Mouse (Mus musculus) liver, adult 10 weeks (tissue): ENCODE measurements around the gene Dad1. TPM values are rescaled to one million over a fixed set of nuclear protein-coding genes. Genes with fewer than 3 reads are reported as not detected.

ENCODE experiments used
- polyA plus RNA-seq: library from polyadenylated mRNA; stranded (reverse); fragments of 350-450 nt; fragmentation: Illumina TruSeq; extraction: RNeasy Lipid Tissue Mini Kit (QIAGEN cat#74804); gene quantifications from one replicate; pipeline ENCODE4 v1.2.3, GENCODE M21; 2014; ENCODE audit warnings: low read depth, low replicate concordance

Dad1 gene
- polyA plus RNA-seq, result 11.7 TPM

GRCm38 (mm10) chr14:54253741-54254291 lies at the start of gene Dad1, which contains the start of gene Abhd4:
Dad1 (minus strand) TSS chr14:54254104.
Abhd4 (plus strand) TSS chr14:54254188.

DNA sequence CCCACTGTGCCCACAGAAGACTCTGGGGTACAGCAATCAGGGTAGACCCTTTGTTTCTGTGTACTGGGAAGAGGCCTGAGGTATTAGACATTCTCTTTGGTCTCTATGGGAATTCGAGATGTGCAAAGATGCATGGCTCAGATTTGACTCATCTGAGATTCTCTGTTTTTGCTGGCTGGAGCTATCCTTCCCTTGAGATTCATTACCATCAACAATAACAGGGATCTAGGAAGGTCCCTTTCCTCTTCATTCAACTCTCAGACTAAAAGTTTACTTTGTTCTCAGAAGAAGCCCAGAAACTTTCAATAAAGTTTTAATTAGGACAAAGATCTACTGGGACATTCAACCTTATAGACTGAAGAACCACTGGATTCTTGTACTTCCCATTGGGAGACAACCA lies 30.9 kb upstream of the Dad1 start, which contains the start of gene Olfr49:
Olfr49 (minus strand) TSS at position 101 of the 400 bp plus-strand sequence.

Other genes starting within 250 kb of the Dad1 start
- gene Abhd4, start 84 bp upstream of the Dad1 start, polyA plus RNA-seq, result 12.8 TPM
- gene Olfr49, start 30.8 kb upstream of the Dad1 start, polyA plus RNA-seq, result not detected
- 10.2 TPM for gene Oxa1l, start 106.7 kb upstream of the Dad1 start, polyA plus RNA-seq
- gene Slc7a7, start 163.7 kb upstream of the Dad1 start, polyA plus RNA-seq, result 2.0 TPM
- 45.6 TPM for gene Mrpl52, start 172.8 kb upstream of the Dad1 start, polyA plus RNA-seq
- gene Mmp14, start 177.5 kb upstream of the Dad1 start, polyA plus RNA-seq, result 14.3 TPM
- 2.3 TPM for gene Lrp10, start 210.0 kb upstream of the Dad1 start, polyA plus RNA-seq
- gene Rem2, start 222.0 kb upstream of the Dad1 start, polyA plus RNA-seq, result not detected